Mouse (Mus musculus): ENCODE measurements at regions not wholly inside any gene's neighbourhood (a gene's known extent, or its start where the extent isn't known, plus 50 kb on each side); places are given as distances from the start of the nearest gene placed in this dataset.
A peak's percentile ranks its signal among the peaks of the same experiment; 100 is the strongest.

GRCm38 (mm10) chr6:14298167-14298566 lies 426.8 kb upstream of the 2610001J05Rik start:
- no peak overlapping the region for H3K4me3 ChIP-seq
- ATAC-seq (ENCODE audit: low FRiP score): no peak
- H3K36me3 ChIP-seq: no peaks in the 10 kb centered on the region
- no peaks in the 10 kb centered on the region for H3K4me1 ChIP-seq (replicated peaks)
- no peak overlapping the region for H3K4me2 ChIP-seq
- H3K27ac ChIP-seq: no peak overlapping the region
- no peak overlapping the region for H3K9ac ChIP-seq
- no peaks in the 10 kb centered on the region for H3K9me3 ChIP-seq
- no peaks in the 10 kb centered on the region for H3K27me3 ChIP-seq

DNA sequence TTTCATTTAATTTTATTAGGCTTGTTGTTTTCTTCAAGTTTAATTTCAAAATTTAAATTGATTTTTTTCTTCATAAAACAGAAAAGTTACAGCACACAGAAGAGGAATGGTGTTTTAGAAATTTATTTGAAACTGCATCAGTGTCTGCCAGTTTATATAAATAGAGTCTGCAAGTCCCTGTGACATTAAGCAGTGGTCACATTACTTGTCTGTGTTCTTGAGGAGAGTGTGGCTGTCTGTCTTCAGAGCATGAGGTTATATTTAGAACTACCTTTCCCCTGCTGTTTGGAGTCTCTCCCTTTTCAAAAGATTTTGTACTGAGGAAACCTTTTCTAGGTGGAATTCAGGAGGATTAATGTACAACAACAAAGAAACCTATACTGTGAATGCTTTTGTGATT lies 426.1 kb upstream of the 2610001J05Rik start:
- no peaks in the 10 kb centered on the region for H3K36me3 ChIP-seq

GRCm38 (mm10) chr6:14290843-14291242 lies 419.5 kb upstream of the 2610001J05Rik start:
- Histone ChIP-seq H3K36me3 (no peaks in the 10 kb centered on the region), H3K4me1 (replicated peaks) (no peaks in the 10 kb centered on the region), H3K4me2 (no peak overlapping the region), H3K27me3 (no peaks in the 10 kb centered on the region), H3K9ac (no peak overlapping the region), H3K4me3 (no peak overlapping the region), H3K27ac (no peak overlapping the region), H3K9me3 (no peaks in the 10 kb centered on the region)
- ATAC-seq (ENCODE audit: low FRiP score): no peak
- WGBS: 46% methylated on average over 1 of the region's 1 CpGs

More for the DNA sequence above, 426.1 kb upstream of the 2610001J05Rik start:
- ATAC-seq (ENCODE audit: low FRiP score): no peak
- Histone ChIP-seq H3K9me3 (no peaks in the 10 kb centered on the region), H3K27ac (no peak overlapping the region), H3K27me3 (no peaks in the 10 kb centered on the region), H3K4me1 (replicated peaks) (no peaks in the 10 kb centered on the region), H3K4me3 (no peak overlapping the region), H3K4me2 (no peak overlapping the region), H3K9ac (no peak overlapping the region)

- Histone ChIP-seq H3K36me3 (no peaks in the 10 kb centered on the region), H3K4me1 (replicated peaks) (no peaks in the 10 kb centered on the region), H3K9me3 (no peaks in the 10 kb centered on the region), H3K27ac (no peak overlapping the region), H3K4me2 (no peak overlapping the region), H3K4me3 (no peak overlapping the region), H3K27me3 (no peaks in the 10 kb centered on the region), H3K9ac (no peak overlapping the region)
- no peak for ATAC-seq (ENCODE audit: low FRiP score)
- WGBS: 86% methylated on average over 2 of the region's 2 CpGs
These were observed 410.2 kb upstream of the 2610001J05Rik start for GRCm38 (mm10) chr6:14281476-14281875.

- ATAC-seq (ENCODE audit: low FRiP score): no peak
- H3K9ac ChIP-seq: no peak overlapping the region
- 96% methylated on average over 1 of the region's 1 CpGs for WGBS
These were observed 390.6 kb upstream of the 2610001J05Rik start for GRCm38 (mm10) chr6:14261941-14262340.

GRCm38 (mm10) chr6:14240331-14240730 lies 369.0 kb upstream of the 2610001J05Rik start:
- no peaks in the 10 kb centered on the region for H3K9me3 ChIP-seq

More at GRCm38 (mm10) chr6:14261941-14262340, 390.6 kb upstream of the 2610001J05Rik start:
- no peaks in the 10 kb centered on the region for H3K27me3 ChIP-seq
- no peaks in the 10 kb centered on the region for H3K9me3 ChIP-seq
- no peak overlapping the region for H3K27ac ChIP-seq
- no peak overlapping the region for H3K4me3 ChIP-seq
- no peaks in the 10 kb centered on the region for H3K4me1 ChIP-seq (replicated peaks)
- H3K36me3 ChIP-seq: no peaks in the 10 kb centered on the region
- no peak overlapping the region for H3K4me2 ChIP-seq

GRCm38 (mm10) chr6:14239151-14239550 lies 367.8 kb upstream of the 2610001J05Rik start:
- Histone ChIP-seq H3K27ac (no peak overlapping the region), H3K9ac (no peak overlapping the region), H3K4me1 (replicated peaks) (no peaks in the 10 kb centered on the region), H3K9me3 (no peaks in the 10 kb centered on the region), H3K4me2 (no peak overlapping the region), H3K4me3 (no peak overlapping the region), H3K36me3 (no peaks in the 10 kb centered on the region), H3K27me3 (no peaks in the 10 kb centered on the region)
- ATAC-seq (ENCODE audit: low FRiP score): no peak
- WGBS: 71% methylated on average over 2 of the region's 2 CpGs

More at GRCm38 (mm10) chr6:14240331-14240730, 369.0 kb upstream of the 2610001J05Rik start:
- Histone ChIP-seq H3K36me3 (no peaks in the 10 kb centered on the region), H3K4me2 (no peak overlapping the region), H3K4me3 (no peak overlapping the region), H3K4me1 (replicated peaks) (no peaks in the 10 kb centered on the region), H3K27ac (no peak overlapping the region), H3K9ac (no peak overlapping the region), H3K27me3 (no peaks in the 10 kb centered on the region)
- ATAC-seq (ENCODE audit: low FRiP score): no peak

DNA sequence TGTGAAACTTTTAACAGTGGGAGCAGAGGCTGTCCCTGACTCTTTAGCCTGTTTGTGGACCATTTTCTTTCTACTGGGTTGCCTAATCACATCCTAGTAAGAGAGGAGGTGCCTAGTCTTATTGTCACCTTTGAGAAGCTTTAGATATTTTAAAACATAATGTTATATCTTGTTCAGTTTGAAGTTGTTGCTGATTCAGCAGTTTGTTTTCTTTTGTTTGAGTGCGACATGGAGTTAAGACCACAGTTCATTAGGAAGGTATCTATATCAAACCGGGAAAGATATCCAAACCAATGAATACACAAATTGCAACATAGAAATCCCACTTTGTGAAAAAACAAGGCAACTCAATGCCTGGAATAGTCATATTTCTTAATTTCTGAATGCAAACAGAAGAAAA lies 359.5 kb upstream of the 2610001J05Rik start:
- no peak overlapping the region for H3K4me3 ChIP-seq
- no peaks in the 10 kb centered on the region for H3K36me3 ChIP-seq
- no peak overlapping the region for H3K4me2 ChIP-seq
- WGBS: 96% methylated on average over 2 of the region's 2 CpGs
- no peak overlapping the region for H3K27ac ChIP-seq
- ATAC-seq (ENCODE audit: low FRiP score): no peak
- H3K4me1 ChIP-seq (replicated peaks): no peaks in the 10 kb centered on the region
- no peaks in the 10 kb centered on the region for H3K9me3 ChIP-seq
- H3K9ac ChIP-seq: no peak overlapping the region
- no peaks in the 10 kb centered on the region for H3K27me3 ChIP-seq

- ATAC-seq (ENCODE audit: low FRiP score): peak; percentile 71; the same call in 1 of the 2 replicates
- 12% methylated on average over 2 of the region's 2 CpGs for WGBS
- no peak overlapping the region for H3K4me3 ChIP-seq
- H3K9ac ChIP-seq: no peak overlapping the region
- no peaks in the 10 kb centered on the region for H3K27me3 ChIP-seq
- no peak overlapping the region for H3K4me2 ChIP-seq
- no peaks in the 10 kb centered on the region for H3K4me1 ChIP-seq (replicated peaks)
- no peaks in the 10 kb centered on the region for H3K36me3 ChIP-seq
- H3K9me3 ChIP-seq: no peaks in the 10 kb centered on the region
- no peak overlapping the region for H3K27ac ChIP-seq
These were observed 336.2 kb upstream of the 2610001J05Rik start for GRCm38 (mm10) chr6:14207509-14207908.

DNA sequence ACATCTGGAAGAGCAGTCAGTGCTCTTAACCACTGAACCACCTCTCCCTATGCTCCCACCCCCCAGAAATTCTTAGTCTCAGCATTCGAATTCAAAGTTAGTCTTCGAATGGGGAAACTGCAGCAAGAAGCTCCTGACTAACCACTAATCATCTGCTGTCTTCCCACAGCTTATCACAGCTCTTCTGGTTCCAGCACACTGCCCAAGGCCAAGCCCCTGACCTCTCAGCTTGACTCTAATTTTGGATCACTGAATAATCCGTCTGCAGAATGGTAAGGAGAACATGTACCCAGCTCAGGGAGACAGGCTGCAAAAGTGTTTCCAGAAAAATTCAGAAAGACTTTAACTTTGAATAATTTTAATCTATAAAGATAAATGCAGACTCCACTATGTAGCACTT lies 325.8 kb upstream of the 2610001J05Rik start:
- no peaks in the 10 kb centered on the region for H3K4me1 ChIP-seq (replicated peaks)
- no peak overlapping the region for H3K4me2 ChIP-seq
- no peaks in the 10 kb centered on the region for H3K9me3 ChIP-seq
- ATAC-seq (ENCODE audit: low FRiP score): no peak
- H3K4me3 ChIP-seq: no peak overlapping the region
- no peak overlapping the region for H3K9ac ChIP-seq
- no peaks in the 10 kb centered on the region for H3K36me3 ChIP-seq
- WGBS: 71% methylated on average over 3 of the region's 3 CpGs
- H3K27ac ChIP-seq: no peak overlapping the region
- H3K27me3 ChIP-seq: no peaks in the 10 kb centered on the region

DNA sequence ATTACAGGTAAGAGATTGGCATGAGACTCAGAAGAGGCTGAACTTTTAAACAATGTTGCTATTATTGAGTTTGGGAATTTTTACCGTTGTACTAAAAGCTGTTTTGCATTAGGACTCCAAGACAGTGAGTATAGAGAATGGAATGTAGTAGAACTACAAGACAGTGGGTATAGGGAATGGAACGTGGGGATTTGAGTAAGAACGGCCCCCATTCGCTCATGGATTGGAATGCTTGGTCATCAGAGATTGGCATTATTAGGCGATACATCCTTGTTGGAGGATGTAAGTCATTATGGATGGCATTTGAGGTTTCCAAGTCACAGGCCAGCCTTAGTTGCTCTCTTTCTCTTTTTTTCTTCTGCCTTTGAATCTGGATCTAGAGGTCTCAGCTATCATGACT lies 324.0 kb upstream of the 2610001J05Rik start:
- Histone ChIP-seq H3K9ac (no peak overlapping the region), H3K36me3 (no peaks in the 10 kb centered on the region), H3K27me3 (no peaks in the 10 kb centered on the region), H3K4me3 (no peak overlapping the region), H3K4me1 (replicated peaks) (no peaks in the 10 kb centered on the region), H3K4me2 (no peak overlapping the region), H3K27ac (no peak overlapping the region), H3K9me3 (no peaks in the 10 kb centered on the region)
- no peak for ATAC-seq (ENCODE audit: low FRiP score)
- 91% methylated on average over 5 of the region's 5 CpGs for WGBS

- WGBS: 83% methylated on average over 4 of the region's 4 CpGs
- Histone ChIP-seq H3K4me3 (no peak overlapping the region), H3K27ac (no peak overlapping the region), H3K4me1 (replicated peaks) (no peaks in the 10 kb centered on the region), H3K36me3 (no peaks in the 10 kb centered on the region), H3K27me3 (no peaks in the 10 kb centered on the region), H3K4me2 (no peak overlapping the region), H3K9me3 (no peaks in the 10 kb centered on the region), H3K9ac (no peak overlapping the region)
- ATAC-seq (ENCODE audit: low FRiP score): no peak
These were observed 320.2 kb upstream of the 2610001J05Rik start for GRCm38 (mm10) chr6:14191387-14192023.

DNA sequence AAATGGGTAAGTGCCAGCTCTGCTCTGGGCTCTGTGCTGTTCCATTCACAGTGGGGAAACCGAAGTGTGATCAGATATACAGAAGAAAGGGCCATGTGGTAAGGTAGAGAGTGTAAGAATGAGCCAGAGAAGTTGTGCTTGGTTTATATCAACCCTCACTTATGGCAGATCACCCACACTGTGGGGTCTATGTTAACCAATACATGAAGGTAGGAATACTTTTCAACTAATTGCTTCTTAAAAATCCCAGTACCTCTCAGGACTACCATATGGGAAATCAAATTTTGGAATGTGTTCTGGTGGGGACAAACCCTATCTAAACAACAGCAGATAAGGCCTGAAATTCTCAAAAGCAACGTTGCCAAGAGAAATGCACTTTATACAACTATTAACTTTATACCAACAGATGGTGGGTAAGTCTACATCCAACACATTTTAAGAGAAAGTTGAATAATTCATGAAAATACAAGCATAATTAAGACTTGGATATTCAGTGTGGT lies 314.7 kb upstream of the 2610001J05Rik start:
- Histone ChIP-seq H3K9me3 (no peaks in the 10 kb centered on the region), H3K27me3 (no peaks in the 10 kb centered on the region), H3K4me2 (no peak overlapping the region), H3K9ac (no peak overlapping the region), H3K36me3 (no peaks in the 10 kb centered on the region), H3K4me1 (replicated peaks) (no peaks in the 10 kb centered on the region), H3K4me3 (no peak overlapping the region), H3K27ac (no peak overlapping the region)
- 70% methylated on average over 2 of the region's 2 CpGs for WGBS
- no peak for ATAC-seq (ENCODE audit: low FRiP score)
